Mouse (Mus musculus): ENCODE data around the gene Dixdc1. TPM values are rescaled to one million over a fixed set of nuclear protein-coding genes. Genes with fewer than 3 reads are reported as not detected.
A peak's percentile ranks its signal among the peaks of the same experiment; 100 is the strongest.

Dixdc1 gene
- polyA plus RNA-seq, 1 experiment from 2014 or later = 8.5 TPM

GRCm38 (mm10) chr9:50740867-50741784 is 1.8 kb upstream of the Dixdc1 start:
- H3K9ac ChIP-seq = no peak overlapping the region
- H3K27ac ChIP-seq = no peak overlapping the region
- no peak overlapping the region for H3K4me3 ChIP-seq (replicated peaks)
- no peaks in the 10 kb centered on the region for H3K9me3 ChIP-seq (replicated peaks)
- 82% methylated on average over 14 of the region's 14 CpGs for WGBS
- peaks cover 13% of the 10 kb centered on the region for H3K4me1 ChIP-seq
- no peak for ATAC-seq (replicated peaks; ENCODE audit: low FRiP score)
- peaks cover 3% of the 10 kb centered on the region; the same call in 1 of the 2 replicates for H3K27me3 ChIP-seq
- no peaks in the 10 kb centered on the region for H3K36me3 ChIP-seq
- H3K4me2 ChIP-seq = no peak overlapping the region

DNA sequence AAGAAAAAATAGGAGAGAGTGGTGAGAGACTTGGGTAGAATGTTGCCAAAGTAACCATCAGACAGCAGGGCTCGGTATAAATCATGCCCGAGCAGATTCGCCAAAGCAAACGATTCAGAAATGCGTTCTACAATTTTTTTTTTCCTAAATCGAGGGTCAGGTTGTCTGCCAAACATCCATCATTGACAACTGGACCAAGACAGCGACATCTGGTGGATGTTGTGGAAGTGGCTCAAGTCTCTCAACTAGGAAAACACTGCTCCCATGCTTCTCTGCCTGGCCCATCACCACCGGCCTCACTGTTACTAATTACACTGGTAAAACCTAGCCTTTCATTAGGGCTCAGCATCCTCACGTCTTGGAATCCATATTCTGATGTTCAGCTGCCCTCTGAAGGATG is 4.3 kb downstream of the Dixdc1 start:
- Histone ChIP-seq H3K4me2 (0 out of 2 replicates have a peak overlapping the region, but pooled peaks have one; percentile 17), H3K36me3 (no peaks in the 10 kb centered on the region), H3K27me3 (peaks cover 3% of the 10 kb centered on the region; the same call in 1 of the 2 replicates), H3K4me3 (replicated peaks) (no peak overlapping the region), H3K4me1 (peaks cover 13% of the 10 kb centered on the region), H3K27ac (no peak overlapping the region), H3K9ac (no peak overlapping the region), H3K9me3 (replicated peaks) (no peaks in the 10 kb centered on the region)
- WGBS = 1% methylated on average over 9 of the region's 9 CpGs
- ATAC-seq (replicated peaks; ENCODE audit: low FRiP score) = no peak

GRCm38 (mm10) chr9:50732560-50732959 is 6.8 kb downstream of the Dixdc1 start:
- no peaks in the 10 kb centered on the region for H3K9me3 ChIP-seq (replicated peaks)
- no peaks in the 10 kb centered on the region for H3K36me3 ChIP-seq
- H3K4me2 ChIP-seq = no peak overlapping the region
- ATAC-seq (replicated peaks; ENCODE audit: low FRiP score) = no peak
- H3K9ac ChIP-seq = no peak overlapping the region
- H3K27ac ChIP-seq = no peak overlapping the region
- H3K4me1 ChIP-seq = peaks cover 8% of the 10 kb centered on the region
- 17% methylated on average over 4 of the region's 4 CpGs for WGBS
- no peaks in the 10 kb centered on the region for H3K27me3 ChIP-seq
- no peak overlapping the region for H3K4me3 ChIP-seq (replicated peaks)

- H3K9ac ChIP-seq = no peak overlapping the region
- H3K9me3 ChIP-seq (replicated peaks) = no peaks in the 10 kb centered on the region
- H3K27ac ChIP-seq = no peak overlapping the region
- 32% methylated on average over 4 of the region's 4 CpGs for WGBS
- no peak overlapping the region for H3K4me3 ChIP-seq (replicated peaks)
- no peak overlapping the region for H3K4me2 ChIP-seq
- peaks cover 26% of the 10 kb centered on the region for H3K4me1 ChIP-seq
- no peaks in the 10 kb centered on the region for H3K36me3 ChIP-seq
- ATAC-seq (replicated peaks; ENCODE audit: low FRiP score) = no peak
- no peaks in the 10 kb centered on the region for H3K27me3 ChIP-seq
These were observed 9.7 kb downstream of the Dixdc1 start for GRCm38 (mm10) chr9:50729600-50729999.

DNA sequence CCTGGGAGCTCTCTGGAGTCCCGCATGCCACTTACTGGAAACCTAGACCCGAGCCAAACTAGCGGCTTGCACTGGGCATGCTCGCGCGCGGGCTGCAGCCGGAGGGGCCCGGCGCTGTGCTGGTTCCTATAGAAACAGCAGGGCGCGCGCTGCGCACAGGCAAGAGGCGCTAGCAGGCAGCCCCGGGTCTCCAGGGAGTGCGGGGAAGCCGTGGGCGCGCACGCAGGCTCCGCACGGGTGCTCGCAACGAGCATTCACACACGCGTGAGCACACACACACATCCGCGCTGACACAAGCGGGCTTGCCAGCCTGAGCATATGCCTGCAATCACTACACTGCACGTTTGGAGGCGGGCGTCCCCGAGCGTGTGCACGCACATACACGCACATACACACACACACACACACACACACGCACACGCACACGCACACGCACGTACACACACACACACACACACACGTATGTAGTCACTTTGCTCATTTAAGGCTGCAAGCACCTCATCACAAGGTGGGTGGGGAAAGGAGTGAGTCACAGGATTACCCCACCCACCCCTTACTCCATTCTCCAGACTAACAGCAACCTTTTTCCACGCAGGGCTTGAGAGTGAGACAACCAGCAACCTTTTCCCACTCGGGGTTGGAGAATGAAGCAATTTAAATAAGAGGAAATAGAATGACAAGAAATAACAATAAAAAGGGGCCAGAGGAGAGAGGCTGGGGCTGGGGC is 11.2 kb downstream of the Dixdc1 start:
- ATAC-seq (replicated peaks; ENCODE audit: low FRiP score) = peak; percentile 94
- Histone ChIP-seq H3K9ac (peak overlapping the region; percentile 57), H3K36me3 (no peaks in the 10 kb centered on the region), H3K4me2 (peak overlapping the region; percentile 91), H3K9me3 (replicated peaks) (no peaks in the 10 kb centered on the region), H3K27ac (peak overlapping the region; percentile 9; the same call in 1 of the 2 replicates), H3K27me3 (no peaks in the 10 kb centered on the region), H3K4me3 (replicated peaks) (peak overlapping the region; percentile 68), H3K4me1 (peaks cover 30% of the 10 kb centered on the region)
- WGBS = under 1% methylated on average over 45 of the region's 45 CpGs

- Histone ChIP-seq H3K9ac (peak overlapping the region; percentile 57), H3K4me2 (peak overlapping the region; percentile 91), H3K27ac (peak overlapping the region; percentile 9; the same call in 1 of the 2 replicates), H3K27me3 (no peaks in the 10 kb centered on the region), H3K4me3 (replicated peaks) (peak overlapping the region; percentile 68), H3K36me3 (no peaks in the 10 kb centered on the region), H3K4me1 (peaks cover 30% of the 10 kb centered on the region), H3K9me3 (replicated peaks) (no peaks in the 10 kb centered on the region)
- ATAC-seq (replicated peaks; ENCODE audit: low FRiP score) = no peak; the same call in 1 of the 2 replicates
- 3% methylated on average over 30 of the region's 30 CpGs for WGBS
These were observed 12.0 kb downstream of the Dixdc1 start for GRCm38 (mm10) chr9:50727171-50727924.

DNA sequence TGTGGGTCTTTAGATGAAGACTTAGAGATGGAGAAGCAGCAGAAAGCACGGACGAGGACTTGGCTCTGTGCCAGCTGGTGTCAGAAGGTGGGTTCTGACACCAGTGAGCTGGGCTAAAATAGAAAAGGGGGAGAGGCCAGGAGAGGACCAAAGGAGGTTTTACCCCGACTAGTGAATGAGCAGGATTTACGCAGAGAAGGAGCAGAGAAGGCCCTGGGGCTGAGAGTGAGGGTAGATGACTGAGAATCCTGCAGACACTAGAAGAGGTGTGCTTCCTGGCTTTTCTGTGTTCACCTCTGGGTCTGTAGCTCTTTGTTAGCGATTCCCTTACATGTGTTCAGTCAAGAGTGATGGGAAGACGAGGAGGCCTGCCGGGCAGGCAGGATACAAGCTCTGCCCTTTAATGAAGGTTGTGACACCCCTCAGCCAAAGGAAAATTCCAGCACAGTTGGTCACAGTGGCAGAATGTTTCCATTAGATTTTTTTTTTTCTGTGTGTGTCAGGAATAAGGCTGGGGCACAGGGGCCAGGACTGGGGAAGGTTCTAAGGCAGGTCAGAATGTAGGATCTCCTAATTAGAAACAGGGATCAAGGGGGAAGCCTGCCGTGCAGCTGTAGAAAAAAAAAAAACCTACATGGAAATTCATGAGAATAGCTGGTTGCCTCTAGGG is 13.3 kb downstream of the Dixdc1 start:
- no peak overlapping the region; the same call in 1 of the 2 replicates for H3K4me3 ChIP-seq (replicated peaks)
- H3K4me1 ChIP-seq = peaks cover 33% of the 10 kb centered on the region
- H3K9me3 ChIP-seq (replicated peaks) = no peaks in the 10 kb centered on the region
- ATAC-seq (replicated peaks; ENCODE audit: low FRiP score) = no peak
- H3K27me3 ChIP-seq = no peaks in the 10 kb centered on the region
- H3K4me2 ChIP-seq = peak overlapping the region; percentile 91; the same call in 1 of the 2 replicates
- no peak overlapping the region for H3K9ac ChIP-seq
- no peak overlapping the region for H3K27ac ChIP-seq
- H3K36me3 ChIP-seq = no peaks in the 10 kb centered on the region
- WGBS = 42% methylated on average over 8 of the region's 8 CpGs

DNA sequence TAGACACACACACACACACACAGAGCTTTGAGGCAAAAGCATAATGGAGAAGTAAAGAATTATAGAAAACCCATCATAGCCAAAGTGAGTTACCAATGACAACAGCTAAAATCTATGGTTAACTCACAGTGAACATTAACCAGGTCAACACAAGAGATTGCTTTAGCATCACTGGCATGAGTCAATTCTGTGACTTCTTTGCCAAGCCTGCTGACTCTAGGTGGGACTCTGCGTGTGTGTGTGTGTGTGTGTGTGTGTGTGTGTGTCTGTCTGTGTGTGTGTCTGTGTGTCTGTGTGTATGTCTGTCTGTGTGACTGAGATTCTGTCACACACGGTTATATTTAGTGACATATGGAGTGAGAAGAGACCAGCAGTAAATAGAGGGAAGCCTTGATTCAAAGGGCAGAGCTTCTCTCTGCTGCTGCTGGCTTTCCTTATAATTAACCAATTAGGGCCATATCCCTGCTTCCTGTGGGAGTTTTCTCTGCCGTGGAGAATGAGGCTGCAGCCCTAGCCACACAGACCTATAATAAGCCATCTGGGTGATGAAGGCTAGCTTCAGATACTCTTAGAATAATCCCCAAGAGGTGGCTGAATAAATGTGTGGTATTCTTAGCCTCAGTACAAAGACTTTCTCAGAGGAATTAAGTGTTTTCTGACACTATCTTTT is 14.5 kb downstream of the Dixdc1 start:
- WGBS = 39% methylated on average over 3 of the region's 3 CpGs
- no peaks in the 10 kb centered on the region for H3K9me3 ChIP-seq (replicated peaks)
- no peak overlapping the region for H3K9ac ChIP-seq
- H3K27ac ChIP-seq = no peak overlapping the region
- H3K36me3 ChIP-seq = no peaks in the 10 kb centered on the region
- H3K4me1 ChIP-seq = peaks cover 35% of the 10 kb centered on the region
- H3K4me3 ChIP-seq (replicated peaks) = no peak overlapping the region
- no peak for ATAC-seq (replicated peaks; ENCODE audit: low FRiP score)
- no peaks in the 10 kb centered on the region for H3K27me3 ChIP-seq
- H3K4me2 ChIP-seq = no peak overlapping the region

GRCm38 (mm10) chr9:50724147-50724546 is 15.2 kb downstream of the Dixdc1 start:
- Histone ChIP-seq H3K4me2 (no peak overlapping the region), H3K27me3 (no peaks in the 10 kb centered on the region), H3K27ac (no peak overlapping the region), H3K36me3 (no peaks in the 10 kb centered on the region), H3K9ac (no peak overlapping the region), H3K9me3 (replicated peaks) (no peaks in the 10 kb centered on the region), H3K4me1 (peaks cover 35% of the 10 kb centered on the region), H3K4me3 (replicated peaks) (no peak overlapping the region)
- ATAC-seq (replicated peaks; ENCODE audit: low FRiP score) = no peak
- WGBS = 86% methylated on average over 2 of the region's 2 CpGs

DNA sequence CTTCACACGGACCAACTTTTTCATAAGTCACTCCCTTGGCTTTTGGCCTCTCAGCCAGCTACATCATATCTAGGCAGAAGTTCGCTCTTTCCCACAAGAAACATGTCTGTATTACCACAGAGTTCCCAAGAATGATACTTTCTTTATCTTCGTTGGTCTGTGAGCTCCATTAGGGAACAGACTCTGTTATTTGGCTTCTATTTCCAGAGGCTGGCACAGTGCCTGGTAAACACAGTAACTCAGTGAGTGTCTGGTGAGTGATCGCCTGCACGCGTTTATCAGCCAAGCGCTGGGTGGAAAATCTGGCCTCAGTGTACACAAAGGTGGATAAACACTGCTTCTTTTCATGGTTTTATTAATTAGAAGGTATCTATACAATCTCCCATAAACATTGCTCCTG is 15.9 kb downstream of the Dixdc1 start:
- Histone ChIP-seq H3K9ac (no peak overlapping the region), H3K9me3 (replicated peaks) (no peaks in the 10 kb centered on the region), H3K27me3 (no peaks in the 10 kb centered on the region), H3K4me2 (no peak overlapping the region), H3K4me1 (peaks cover 30% of the 10 kb centered on the region), H3K36me3 (no peaks in the 10 kb centered on the region), H3K4me3 (replicated peaks) (no peak overlapping the region), H3K27ac (no peak overlapping the region)
- ATAC-seq (replicated peaks; ENCODE audit: low FRiP score) = no peak
- WGBS = 57% methylated on average over 7 of the region's 7 CpGs

DNA sequence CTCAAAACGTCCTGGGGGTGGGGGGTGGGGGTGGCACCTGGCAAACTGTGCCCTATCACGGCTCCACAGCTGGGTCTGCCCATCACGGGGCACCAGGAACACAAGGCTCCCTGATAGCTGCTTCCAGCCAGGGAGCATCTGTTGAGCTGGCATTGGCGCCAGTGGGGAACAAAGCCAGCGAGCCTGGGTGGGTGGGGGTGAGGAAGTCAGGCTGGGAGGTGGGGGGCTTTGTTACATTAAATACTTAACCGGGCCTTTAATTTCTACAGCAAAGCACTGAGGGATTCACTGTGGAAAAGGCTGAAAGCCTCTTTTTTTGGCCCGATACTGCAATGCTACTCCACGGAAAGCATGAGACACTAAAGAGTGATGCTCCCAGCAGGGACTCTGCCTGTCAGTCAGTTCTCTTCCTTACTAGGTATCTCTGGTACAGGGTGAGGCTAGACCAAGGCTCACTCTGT is 16.8 kb downstream of the Dixdc1 start:
- H3K4me3 ChIP-seq (replicated peaks) = no peak overlapping the region
- WGBS = 62% methylated on average over 8 of the region's 8 CpGs

More for the DNA sequence above, 16.8 kb downstream of the Dixdc1 start:
- no peaks in the 10 kb centered on the region for H3K9me3 ChIP-seq (replicated peaks)
- H3K27ac ChIP-seq = no peak overlapping the region
- H3K9ac ChIP-seq = no peak overlapping the region
- no peaks in the 10 kb centered on the region for H3K36me3 ChIP-seq
- ATAC-seq (replicated peaks; ENCODE audit: low FRiP score) = no peak
- H3K4me2 ChIP-seq = no peak overlapping the region
- no peaks in the 10 kb centered on the region for H3K27me3 ChIP-seq
- peaks cover 26% of the 10 kb centered on the region for H3K4me1 ChIP-seq

Data from kidney, embryonic 15.5 days (tissue).